Mouse (Mus musculus): ENCODE measurements around the gene Dcaf7.
"Not testable (repeated sequence)": the region's sequence is repeated elsewhere in the genome, so short reads cannot be mapped to it uniquely, and the experiment has no call there.

The Dcaf7 gene

DNA sequence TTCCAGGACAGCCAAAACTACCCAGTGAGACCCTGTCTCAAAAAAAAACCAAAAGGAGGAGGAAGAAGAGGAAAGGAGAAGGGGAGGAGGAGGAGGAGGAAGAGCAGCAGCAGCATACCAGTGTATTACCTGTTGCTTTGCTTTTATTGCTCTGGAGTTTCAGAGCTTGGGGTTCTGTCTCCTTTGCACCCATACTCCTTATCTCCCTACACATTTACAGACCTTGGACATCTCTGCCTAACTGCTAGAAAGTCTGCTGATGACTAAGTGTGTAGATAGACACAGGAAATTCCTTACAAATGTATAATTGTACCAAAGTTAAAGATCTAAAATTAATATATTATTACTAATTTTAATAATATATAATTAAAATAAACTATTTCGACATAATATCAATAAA, 8.6 kb downstream of the Dcaf7 start:
- ATAC-seq (ENCODE audit: low TSS enrichment), result no peak

DNA sequence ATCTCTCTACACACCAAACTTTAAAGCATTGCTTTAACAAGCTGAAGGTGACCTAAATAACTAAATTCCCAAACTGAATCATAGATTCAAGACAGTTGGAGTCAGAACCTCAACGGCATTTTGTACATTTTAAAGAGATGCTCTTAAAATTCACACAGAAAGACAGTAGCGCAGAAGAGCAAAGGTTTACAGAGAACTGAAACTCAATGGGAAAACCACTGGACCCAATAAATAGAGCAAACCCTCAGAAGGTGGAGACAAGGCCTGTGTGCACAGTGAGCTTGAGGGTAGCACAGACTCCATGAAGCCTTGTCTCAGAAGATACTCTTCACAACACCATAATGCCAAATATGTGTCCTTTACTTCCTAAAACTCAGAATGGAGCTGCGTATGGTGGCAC, 9.1 kb downstream of the Dcaf7 start:
- no peak for ATAC-seq (ENCODE audit: low TSS enrichment)

DNA sequence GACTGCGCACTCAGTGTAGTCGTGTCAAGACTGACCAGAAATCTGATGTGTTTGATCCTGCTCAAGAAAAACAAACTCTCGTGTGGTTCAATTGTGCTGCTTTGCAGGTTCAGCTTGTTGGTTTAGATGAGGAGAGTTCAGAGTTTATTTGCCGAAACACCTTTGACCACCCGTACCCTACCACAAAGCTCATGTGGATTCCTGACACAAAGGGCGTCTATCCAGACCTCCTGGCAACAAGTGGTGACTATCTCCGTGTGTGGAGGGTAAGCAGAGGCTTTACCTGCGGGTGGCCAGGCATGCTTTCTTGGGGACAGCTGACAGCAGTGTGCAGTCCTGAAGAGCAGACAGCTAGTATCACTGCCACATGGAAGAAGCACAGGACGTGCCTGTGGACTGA, 9.9 kb downstream of the Dcaf7 start:
- no peak for ATAC-seq (ENCODE audit: low TSS enrichment)

DNA sequence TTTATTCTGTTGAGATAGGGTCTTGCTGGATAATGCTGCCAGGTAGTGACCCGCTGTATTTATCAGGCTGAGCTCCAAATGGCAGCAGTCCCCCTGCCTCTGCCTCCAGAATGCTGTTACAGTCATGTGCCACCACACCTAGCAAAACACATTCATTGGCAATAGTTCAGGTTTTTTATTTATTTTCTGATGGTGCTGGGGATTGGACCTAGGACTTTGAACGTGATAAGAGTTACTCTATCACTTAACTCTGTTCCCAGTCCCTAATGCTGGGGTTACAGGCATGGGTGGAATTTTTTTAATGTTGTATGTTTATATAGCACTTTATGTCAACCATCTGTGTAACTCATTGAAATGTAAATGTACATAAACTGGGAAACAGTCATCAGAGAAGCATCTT, 17.2 kb downstream of the Dcaf7 start:
- ATAC-seq (ENCODE audit: low TSS enrichment), result no peak

DNA sequence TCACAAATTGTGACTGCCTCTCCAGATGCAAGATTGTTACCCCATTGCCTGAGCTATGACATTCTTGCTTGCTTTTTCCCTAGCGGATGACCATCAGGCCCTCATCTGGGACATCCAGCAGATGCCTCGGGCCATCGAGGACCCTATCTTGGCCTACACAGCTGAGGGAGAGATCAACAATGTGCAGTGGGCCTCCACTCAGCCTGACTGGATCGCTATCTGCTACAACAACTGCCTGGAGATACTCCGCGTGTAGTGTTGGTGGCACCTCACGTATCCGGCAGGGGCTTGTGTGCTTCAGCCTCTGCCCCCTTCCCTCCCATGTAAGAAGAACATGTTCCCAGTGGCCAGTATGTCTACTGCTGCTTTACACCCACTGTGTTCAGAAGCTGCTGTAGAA, 17.9 kb downstream of the Dcaf7 start:
- no peak for ATAC-seq (ENCODE audit: low TSS enrichment)

DNA sequence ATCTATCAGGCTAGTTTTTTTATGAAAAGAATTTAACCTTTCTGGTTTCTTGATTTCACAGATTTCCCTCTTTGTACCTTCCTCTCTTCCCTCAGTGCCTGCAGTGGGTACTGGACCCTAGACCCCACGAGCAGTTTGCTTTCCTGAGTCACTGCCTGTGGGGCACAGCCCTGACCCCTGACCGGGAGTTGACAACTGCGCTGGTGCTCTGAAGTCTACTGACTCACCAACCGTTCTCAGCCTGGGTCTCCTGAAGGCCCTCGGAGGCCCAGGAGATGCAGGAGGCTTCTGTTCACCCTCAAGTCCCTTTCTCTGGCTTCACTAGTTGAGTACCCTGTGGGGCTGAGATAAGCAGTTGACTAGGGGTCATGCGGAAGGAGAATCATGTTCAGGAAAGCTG, 18.7 kb downstream of the Dcaf7 start:
- ATAC-seq (ENCODE audit: low TSS enrichment), result no peak

DNA sequence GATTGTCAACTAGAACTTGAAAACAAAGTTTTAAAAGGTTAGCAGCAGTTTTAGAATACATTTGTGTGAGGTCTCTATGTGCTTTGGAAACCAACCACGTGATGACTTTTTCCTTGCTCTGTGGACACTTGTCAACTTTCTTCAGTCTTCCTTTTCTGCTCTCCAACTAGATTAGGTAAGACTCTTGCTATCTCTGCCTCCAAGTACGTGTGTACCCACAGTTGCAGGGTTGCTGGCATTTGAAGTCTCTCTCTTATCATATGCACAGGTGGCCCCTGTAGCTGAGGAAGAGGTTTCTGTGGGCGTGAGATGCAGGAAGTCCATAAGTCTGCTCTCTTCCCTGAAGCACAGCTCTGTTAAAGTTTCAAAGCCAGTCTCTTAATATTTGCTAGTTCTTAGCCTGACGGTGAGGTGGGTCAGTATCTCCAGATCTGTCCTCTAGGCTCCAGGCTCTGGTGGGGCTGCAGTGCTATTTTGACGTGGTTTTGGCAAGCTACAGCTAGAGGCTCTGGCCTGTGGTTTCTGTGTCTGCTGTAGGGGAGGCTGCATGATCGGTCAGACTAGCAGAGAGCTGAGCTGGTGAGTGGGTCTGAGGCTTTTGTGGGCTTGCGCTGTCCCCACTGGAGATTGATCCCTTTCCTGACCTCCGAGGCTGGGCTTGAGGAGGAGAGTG, 20.3 kb downstream of the Dcaf7 start:
- ATAC-seq (ENCODE audit: low TSS enrichment), result no peak

DNA sequence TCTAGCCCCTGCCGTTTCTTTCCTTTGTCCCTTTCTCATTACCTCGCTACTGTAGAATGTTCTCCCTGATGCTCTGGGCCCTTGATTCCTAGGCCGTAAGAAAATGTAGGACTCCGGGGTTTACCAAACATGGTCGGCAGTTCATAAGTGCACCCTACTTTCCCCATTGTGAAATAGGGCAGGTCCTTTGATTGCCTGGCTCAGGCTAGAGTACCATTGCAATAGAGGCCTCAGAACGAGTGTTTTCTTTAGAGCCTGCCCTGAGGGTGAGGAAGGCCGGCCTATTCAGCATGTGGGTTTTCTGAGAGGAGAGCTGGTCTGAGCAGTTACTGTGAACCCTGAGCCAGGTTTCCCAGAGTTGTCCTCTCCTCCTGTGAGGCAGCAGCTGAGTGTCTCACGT, 21.3 kb downstream of the Dcaf7 start:
- ATAC-seq (ENCODE audit: low TSS enrichment), result no peak

DNA sequence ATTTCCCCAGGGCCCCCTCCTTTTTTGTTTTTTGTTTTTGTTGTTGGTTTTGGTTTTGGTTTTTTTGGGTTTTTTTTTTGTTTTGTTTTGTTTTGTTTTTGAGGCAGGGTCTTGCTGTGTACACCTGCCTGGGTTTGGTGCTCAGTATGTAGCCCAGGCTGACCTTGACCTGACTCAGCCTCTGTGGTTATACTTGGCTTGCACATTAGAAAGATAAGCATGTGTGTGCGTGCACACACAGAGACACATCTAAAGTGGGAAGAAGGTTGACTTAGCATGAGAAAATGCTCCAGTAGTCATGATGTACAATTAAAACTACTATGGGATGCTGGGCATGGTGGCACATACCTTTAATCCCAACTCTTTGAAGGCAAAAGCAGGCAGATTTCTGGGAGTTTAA, 23.9 kb downstream of the Dcaf7 start:
- ATAC-seq (ENCODE audit: low TSS enrichment), result no peak

DNA sequence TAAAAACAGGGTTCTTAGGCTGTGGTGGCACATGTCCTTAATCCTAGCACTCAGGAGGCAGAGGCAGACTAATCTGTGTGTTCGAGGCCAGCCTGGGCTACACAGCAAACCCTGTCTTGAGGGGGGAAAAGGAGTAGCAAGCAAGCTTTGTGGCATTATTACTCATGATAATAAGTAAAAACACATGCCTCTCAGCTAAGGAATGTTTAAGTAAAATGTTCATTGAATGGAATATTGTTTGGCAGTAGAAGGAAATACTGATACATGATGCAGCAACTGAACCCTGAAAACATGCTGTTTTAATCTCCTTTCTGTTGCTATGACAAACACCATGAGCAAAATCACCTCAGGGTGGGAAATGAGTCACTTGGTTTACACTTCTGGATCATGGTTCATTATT, 24.6 kb downstream of the Dcaf7 start:
- ATAC-seq (ENCODE audit: low TSS enrichment), result no peak

DNA sequence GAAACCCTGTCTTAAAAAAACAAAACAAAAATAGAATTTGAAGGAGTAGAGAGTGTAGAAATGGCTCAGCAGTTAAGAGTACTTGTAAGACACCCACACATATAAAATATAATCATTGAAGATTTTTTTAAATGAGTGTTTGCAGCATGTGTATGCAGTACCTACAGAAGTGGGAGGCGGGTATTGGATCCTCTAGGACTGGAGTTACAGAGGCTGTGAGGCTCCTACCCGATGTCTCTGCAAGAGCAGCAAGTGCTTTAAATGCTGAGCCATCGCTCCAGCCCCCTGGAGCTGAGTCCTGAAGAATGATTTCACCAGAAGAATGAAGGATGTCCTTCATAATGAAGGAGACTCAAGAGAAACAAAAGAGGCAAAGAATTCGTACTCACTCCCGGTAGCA, 27.1 kb downstream of the Dcaf7 start:
- ATAC-seq (ENCODE audit: low TSS enrichment), result peak; percentile 38

DNA sequence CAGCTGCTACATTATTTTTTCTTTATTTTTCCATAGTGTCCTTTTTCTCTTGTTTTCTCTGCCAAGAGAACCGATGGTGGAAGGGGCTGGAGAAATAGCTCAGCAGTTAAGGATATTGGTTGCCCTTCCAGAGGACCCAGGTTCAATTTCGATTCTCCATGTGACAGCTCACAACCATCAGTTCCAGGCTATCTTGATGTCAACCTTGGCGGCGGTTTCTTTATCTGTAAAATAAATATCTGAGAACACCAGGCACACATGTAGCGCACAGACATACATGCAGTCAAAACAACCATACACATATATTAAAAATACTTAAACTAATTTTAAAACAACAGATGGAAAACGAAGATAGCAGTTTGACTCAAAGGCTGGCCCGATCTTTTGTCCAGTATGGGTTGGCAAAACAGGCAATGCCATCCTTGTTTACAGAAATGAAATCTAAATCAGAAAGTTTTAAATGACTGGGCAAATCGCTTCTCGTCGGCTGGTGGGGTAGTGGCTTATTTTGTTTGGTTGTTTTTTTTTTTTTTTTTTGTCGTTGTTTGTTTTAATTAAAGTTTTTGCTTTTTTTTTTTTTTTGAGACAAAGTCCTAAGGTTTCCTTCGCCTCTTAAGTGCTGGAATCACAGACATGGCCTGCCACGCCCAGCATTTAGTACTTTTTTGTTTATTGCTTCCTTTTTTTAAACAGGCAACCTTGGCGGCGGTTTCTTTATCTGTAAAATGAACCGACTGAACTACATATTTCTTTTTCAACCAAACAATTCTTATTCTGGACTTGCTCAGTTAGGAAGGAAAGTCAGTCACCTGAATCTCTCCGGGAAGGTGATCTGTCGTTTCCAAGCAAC, 28.6 kb downstream of the Dcaf7 start:
- no peak for ATAC-seq (ENCODE audit: low TSS enrichment)

DNA sequence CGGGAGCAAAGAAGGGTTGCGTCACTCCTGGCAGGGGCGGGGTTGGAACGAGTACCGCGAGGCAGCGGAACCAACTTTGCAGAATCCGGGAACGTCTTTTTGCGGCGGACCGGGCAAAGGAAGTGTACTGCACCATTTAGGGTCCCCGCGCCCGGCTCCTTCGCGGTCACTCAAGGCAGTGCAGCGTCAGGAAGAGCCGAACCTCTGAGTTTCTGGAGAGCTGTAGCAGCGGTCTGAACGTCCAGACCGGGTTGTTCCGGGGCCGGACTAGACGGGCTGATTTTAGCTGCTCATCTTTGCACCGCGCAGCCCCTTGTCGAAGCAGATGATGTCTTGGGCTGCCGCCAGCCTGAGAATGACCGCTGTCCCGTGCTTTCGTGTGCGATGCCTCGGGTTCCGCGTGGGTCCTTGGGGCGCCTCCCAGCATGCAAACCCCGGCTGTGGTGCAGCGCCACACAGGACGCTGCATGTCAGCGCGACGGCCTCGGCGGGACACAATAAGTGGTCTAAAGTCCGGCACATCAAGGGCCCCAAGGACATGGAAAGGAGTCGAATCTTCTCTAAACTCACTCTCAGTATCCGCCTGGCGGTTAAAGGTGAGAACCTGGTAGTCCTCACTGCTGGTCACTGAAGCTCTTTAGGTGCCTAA, 29.4 kb downstream of the Dcaf7 start, which contains the start of gene Taco1:
TSS of gene Taco1 (plus strand) at position 139 of the 649 bp plus-strand sequence.
- peak; percentile 94 for ATAC-seq (ENCODE audit: low TSS enrichment)

DNA sequence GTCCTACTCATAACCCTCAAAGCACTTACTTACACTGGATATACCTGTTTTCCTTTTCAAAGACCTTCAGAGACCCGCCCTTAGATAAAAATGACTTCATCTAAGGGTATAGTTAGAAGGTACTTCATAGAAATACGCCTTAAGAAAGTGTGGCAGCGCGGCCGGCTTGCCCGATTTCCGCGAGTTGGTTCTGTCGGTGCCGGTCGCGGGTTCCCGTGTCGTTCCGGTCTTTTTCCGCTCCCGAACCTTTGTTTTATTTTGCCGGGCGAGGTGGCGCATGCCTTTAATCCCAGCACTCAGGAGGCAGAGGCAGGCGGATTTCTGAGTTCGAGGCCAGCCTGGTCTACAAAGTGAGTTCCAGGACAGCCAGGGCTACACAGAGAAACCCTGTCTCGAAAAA, 29.9 kb downstream of the Dcaf7 start:
- not testable (repeated sequence) for ATAC-seq (ENCODE audit: low TSS enrichment)

DNA sequence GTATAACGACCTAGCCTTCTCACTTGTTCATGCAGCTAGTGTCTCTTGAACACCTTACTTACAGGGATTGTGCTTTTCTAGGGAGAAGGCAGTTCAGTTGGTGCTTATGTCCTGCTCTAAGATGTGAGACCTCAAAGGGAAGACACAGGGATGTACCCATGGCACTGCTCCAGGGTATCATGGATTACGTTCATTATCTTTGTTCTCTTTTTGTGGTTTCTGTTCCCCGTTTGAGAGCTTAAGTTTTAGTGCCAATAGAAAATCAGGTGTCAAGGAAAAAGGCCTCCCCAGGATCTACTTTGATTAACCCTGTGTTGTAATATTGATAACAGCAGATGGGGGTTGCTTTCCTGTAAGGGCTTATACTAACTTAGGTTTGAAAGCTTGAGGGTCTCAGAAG, 37.1 kb downstream of the Dcaf7 start:
- ATAC-seq (ENCODE audit: low TSS enrichment), result no peak

DNA sequence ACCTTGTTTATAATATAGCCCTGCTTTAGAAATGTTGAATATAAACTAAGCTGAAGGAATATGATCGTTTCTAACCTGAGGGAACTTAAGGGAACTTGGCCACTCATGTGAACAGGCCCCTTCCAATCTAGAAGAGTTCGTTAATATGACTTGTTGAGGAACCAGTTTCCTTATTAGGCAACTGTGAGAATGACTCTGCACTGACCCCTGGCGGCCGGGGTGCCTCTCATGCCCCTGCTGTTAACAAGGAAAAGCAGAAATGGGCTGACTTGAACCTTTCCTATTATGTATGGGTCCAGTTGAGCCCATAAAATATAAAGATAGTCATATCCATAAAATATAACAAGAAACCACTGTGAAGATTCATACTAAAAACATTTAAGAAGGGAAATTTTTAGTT, 39.6 kb downstream of the Dcaf7 start:
- ATAC-seq (ENCODE audit: low TSS enrichment), result peak; percentile 72; the same call in 1 of the 2 replicates

DNA sequence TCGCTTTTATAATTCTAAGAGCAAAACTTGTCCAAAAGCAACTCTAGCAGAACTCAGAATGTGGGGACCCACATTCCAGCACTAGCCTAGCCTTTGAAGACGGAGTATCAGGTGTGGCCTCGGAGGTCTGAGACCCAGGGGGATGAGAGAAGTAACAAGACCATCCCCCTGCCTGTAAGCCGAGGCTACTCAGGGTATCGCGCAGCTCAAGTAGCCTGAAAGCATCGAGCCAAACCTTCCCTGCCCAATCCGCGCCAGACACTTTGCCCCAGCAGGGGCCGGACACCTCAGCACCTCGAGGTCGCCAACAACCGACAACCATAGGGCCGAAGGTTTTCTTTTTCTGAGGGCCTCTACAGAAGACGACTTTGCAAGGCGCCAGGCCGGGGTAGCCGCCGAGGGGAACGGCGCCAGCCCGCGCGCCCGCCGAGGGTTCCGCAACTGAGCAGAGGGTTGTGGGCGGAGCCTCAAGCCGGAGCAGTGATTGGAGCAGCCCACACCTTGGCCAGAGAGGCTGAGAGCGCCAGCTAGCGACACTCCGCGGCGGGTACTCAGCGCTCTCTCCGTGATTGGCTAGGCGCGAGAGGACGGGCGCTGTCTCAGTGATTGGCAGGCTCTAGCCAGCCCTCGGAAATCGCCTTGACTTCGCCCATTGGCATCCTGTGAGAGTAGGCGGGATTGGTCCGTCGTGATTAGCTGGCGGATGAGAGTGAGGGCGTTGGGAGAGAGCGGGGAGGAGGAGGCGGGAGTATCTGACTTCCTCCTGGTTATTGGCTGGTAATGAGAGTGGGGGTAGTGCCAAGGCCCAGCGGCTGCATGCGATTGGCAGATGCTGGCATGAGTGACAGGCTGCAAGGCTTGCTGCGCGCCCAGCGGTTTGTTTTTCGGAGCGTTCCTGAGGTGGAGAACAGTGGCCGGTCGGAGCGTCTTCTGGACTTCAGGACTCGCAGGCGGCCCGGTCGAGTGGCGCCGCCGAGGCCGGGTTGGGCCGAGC, 47.3 kb downstream of the Dcaf7 start, which contains the start of gene Map3k3:
TSS of gene Map3k3 (plus strand) at position 906 of the 994 bp plus-strand sequence.
- ATAC-seq (ENCODE audit: low TSS enrichment), result peak; percentile 94

DNA sequence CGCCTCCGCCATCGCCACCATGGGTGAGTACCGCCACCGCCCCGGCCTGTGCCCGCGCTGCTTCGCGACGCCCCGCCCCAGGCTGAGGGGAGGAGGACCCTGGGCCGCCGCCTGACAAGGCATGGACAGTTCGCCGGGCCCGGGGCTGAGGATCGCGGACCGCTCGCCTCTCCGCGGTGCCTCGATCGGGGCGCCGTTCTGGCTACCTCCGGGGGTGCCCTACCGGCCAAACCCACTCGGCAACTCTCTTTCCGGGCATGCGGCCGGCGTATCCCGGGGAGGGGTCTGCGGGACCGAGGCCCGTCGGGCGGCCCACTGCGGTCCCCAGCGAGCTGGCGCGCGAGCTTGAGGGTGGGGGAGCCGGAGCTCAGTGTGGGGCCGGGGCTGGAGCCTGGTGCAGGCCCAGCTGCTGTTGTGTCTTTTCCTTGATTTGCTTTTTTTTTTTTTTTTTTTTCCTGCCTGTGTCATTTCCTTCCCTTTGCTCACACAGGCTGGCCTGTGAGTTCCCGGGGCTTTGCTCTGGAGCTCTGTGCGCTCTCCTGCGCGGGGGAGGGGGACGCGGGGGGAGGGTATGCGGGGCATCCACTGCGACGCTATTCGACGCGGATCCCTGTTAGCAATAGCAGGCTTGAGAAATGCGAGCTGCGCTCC, 48.4 kb downstream of the Dcaf7 start:
- ATAC-seq (ENCODE audit: low TSS enrichment), result peak; percentile 35

DNA sequence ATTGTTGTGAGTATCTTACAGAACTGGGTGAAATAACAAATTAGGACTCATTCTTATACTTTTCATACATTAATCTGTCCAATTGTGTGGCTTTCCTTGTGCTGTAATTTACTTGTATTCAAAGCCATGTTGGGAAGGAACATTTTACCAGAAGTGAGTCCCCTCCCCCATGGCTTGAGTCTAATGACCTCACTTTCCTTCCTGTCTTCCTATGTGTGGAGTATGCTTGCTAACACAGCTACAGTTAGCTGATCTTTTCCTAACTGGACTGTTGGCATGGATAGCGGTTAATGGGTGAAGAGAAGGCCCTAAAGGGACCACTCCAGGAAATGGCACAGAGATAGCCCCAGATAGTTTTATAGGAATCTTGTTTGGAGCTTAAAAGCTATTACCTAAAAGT, 61.6 kb downstream of the Dcaf7 start:
- no peak for ATAC-seq (ENCODE audit: low TSS enrichment)

DNA sequence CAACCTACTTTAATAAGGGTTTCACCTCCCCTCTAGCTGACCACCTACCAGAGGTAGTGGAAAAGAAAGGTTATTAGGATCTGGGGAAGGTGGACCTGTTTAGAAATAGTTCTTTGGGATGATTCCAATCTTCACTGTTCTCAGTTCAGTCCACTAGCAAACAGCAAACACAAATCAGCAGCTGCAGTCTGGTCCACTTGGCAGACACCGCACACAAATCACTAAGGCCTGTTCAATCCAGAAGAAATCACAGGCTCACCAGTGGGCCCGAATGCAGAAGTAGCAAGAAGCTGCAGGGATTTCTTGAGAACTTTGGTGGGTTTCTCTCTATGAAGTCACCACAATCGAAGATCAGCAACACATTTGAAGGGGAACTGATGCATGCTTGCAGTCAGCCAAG, 66.2 kb downstream of the Dcaf7 start:
- no peak for ATAC-seq (ENCODE audit: low TSS enrichment)

DNA sequence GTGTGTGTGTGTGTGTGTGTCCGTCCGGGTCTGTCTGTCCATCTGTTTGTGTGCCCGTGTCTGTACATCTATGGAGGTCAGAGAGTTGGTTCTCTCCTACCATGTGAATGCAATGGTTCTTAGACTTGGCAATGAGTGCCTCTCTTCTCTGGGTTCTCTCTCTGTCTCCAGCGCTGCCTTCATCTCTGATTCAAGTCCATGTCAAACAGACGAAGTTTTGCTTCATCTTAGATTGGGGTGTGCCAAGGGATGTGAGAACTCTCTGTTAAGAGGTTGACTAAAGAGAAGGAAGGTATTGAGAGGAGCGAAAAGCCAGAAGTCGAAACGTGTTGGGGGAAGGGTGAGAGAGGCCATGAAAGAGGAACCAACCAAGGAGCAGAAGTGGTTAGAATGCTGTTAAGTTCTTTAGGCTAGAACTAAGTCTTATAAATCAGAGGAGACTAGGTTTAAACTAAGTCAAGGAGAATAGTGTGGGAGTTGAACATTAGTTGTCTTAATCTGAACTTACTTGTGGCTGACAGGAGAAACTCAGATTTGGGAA, 69.4 kb downstream of the Dcaf7 start:
- ATAC-seq (ENCODE audit: low TSS enrichment), result no peak

All from frontal cortex, adult (tissue).